Mouse (Mus musculus) cerebellum, adult 11 months (tissue): ENCODE data around the gene Slc8a3.

Source experiments
- DNase-seq: peaks from one replicate; pipeline ENCODE4 v3.0.0; 2022

Gene Slc8a3

GRCm38 (mm10) chr12:81235456-81236330 lies 97.3 kb downstream of the Slc8a3 start:
- DNase-seq = no peak

DNA sequence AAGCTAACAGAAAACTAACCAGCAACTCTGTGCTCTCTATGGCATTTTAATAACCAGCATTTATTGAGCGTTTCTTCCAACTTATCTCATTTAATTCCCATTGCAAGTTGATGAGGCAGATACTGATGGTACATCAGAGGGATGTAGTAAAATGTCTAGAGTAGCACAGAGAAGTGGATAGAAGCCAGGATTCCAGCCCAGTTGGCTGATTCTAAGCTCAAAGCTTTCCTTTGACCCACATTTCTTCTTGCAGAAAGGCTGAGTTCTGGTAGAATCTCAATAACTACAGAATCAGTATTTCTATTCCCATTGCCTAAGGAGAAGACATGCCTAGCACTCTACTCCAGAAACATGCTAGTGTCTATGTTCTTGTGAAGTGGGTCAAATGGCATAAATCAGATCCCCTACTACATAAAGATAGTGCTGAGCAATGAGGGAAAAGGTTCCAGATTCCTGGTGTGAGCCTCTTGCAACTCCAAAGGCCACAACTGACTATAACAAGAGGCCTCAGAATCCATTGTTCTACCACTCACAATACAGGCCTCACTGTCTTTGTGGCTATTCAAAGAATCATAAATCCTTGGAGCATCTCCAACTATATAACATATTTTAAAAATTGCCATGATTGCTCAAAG lies 99.1 kb downstream of the Slc8a3 start:
- no peak for DNase-seq

DNA sequence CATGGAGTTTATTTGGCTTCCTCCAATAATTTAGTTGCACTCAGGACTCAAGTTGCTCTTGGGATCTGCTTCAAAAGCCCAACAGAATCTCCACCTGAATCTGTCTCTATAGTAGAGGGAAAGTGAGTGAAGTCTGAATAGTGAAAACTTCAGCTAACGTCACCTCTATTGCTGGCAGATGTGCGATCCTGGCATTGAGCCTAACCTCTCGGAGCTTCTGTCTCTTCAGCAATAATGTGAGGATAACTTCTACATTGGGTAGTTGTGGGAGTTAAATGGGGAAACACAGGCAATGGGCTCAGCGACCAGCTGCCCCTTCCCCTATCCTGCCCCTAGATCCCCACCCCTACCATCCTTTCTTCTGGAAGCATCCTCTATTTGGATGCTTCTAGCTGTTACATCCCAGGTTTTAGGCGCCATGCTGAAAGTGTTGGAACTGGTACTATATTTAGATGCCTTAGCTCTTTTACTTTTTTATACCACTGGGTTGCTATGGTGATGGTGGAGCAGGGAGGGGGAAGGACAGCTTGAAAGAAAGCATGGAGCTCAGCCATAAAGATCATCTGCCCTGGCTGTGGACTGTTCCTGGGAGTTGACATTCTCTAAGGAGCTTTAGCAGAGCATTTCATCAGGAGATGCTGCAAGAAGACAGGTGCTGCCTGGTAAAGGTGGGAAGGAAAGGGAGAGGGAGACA lies 105.1 kb downstream of the Slc8a3 start:
- peak; percentile 40 for DNase-seq

DNA sequence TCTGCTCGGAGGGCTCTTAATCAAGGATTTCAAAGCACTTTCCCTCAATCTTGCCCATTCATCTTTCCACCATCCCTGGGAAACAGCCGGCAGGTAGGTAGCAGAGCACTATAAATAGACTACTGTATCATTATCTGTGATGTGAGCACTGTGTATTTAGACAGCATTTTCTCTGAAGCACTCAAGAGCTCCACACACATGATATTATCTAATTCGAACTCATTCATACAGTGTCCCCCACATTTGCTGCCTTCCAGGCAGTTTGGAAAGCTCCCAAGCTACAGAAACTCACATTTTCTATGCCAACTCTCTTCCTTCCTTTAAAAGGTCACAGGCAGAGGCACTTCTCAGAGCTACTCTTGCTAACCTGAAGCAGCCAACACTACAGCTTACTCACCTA lies 106.4 kb downstream of the Slc8a3 start:
- DNase-seq = no peak

DNA sequence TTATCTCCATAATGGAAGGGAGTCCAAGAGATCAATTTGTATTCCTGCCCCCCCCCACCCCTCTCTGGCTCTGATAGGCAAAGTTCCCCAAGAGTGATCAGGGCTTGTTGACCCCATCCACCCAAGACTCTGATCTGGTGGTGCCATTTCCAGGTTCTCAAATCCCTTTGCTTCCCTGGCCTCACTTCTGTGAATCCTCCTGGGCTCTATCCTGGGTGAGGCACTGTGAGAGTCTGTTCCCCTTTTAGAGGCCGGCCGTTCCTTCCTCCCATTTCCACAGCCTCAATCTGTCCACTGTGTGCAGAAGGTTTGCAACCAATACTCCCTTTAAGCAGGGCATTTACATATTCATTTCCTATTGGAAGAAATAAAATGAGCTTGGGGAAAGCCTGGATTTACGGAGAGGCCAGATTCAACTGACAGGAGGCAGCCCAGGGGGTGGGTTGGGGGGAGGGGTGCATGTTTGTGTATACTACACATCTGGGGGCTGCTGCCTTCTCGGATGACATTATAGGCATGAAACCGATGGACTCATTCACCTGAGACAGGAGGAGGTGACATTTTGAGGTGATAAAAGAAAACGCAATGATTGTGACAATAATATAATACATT lies 106.9 kb downstream of the Slc8a3 start:
- no peak for DNase-seq

DNA sequence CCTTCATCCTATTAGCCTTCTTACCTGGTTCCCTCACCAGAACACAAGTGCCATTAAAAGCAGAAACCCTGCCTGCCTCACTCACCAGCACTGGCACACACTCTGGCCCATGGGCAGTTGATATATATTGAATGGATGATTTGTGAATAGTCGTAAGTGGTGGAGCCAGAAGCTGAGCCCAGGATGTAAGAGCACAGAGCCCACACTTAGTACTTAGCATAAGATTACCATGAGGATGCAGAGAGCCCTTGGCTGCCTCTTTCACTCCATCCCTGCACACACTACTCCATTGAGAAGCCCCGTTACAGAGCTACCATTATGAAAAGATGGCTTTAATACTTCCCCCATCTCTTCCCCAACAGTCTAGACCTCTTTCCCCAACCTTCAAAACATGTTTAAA lies 108.1 kb downstream of the Slc8a3 start:
- DNase-seq = no peak

DNA sequence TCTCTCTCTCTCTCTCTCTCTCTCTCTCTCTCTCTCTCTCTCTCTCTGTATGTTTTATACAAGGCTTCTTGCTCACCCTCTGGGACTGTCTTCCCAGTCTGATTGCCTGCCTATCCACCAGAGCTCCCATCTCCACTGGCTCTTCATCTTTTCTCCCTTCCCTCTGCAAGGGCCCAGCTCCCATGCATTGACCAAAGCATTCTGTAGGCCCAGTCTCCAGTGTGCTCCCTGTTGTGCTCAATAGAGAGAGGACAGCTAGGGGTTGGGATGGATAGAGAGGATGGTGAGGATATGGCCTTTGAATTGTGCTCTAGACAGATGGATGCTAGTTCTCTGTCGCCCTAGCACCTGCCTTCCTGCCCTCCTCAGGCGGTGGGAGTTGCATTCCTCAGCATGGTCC lies 109.7 kb downstream of the Slc8a3 start:
- DNase-seq = no peak

DNA sequence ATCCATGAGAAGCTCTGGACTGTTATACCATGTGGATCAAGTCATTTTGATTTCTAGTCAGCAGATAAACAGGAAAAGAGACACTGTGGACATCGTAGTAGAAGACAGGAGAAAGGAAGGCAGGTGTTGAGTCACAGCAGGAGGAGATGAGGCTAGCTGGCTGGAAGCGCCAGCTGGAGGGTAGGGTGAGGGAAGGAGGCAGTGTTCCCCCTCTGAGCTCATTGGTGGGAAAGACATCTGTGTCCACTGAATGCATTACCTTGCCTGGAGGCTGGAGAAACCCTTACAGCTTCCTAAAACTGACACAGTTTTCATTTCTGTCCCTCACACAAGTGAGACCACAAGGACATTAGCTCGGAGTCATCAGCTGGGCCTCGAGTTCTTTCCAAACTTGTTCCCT lies 113.6 kb downstream of the Slc8a3 start:
- DNase-seq = no peak

DNA sequence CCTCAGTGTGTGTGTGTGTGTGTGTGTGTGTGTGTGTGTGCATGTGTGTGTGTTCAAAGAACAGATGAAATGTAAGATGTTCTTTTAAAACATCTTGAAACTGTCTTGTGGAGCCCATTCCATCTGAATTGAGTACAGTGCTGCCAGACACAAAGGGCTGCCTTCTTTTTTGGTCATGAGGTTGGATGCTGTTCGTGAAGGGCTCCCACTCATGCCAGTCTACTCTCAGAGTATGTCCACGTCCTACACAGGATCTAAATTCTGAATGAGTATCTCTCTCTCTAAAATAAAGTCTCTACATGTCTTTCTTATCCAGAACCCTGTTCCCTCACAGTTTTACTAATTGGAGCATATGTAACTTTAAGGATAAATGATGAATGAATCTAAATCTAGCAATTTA lies 124.4 kb downstream of the Slc8a3 start:
- no peak for DNase-seq

DNA sequence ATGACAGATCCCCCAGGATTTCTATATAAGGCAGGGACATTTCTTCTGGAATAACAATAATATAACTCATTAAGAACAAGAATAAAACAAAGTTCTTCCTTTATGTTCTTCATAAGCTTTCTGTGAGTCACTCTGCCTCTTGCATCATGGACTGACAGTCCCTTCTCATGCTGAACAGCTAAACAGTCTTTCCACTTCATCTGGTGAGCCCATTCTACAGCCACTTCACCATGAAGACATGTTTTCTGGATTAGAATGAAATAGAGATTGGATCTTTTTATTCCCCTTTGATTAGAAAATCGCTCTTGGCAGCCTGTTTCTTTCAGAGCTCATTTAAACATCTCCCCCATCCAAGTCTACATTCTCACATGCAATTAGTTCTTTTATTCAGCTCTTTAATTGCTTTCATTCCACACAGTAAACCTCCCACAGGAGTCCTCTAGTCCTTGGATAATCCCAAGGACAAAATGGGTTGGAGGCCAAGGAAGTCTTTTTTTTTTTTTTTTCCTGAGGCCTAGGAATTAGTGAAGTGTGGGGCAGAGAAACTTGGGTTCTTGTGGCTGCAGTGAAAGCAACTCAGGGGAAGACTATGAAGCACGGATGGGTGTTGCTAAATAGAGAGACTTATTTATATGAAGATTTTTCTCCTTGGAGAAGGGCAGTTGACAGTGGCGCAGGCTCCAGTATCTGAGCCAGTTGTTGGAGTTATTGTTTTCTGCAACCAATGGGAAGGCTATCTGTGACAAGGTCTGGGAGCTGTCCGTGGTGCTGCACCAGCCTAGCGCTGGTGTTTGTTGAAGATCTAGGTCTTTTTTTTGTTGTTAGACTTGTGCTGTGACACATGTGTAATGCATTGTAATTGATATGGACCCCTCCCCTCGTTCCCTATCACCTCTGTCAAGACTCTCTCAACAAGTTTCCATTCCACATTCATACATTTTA lies 127.1 kb downstream of the Slc8a3 start:
- no peak for DNase-seq

- DNase-seq = no peak
Observed at GRCm38 (mm10) chr12:81203226-81203625, 129.8 kb downstream of the Slc8a3 start.

- peak; percentile 85 for DNase-seq
Observed at GRCm38 (mm10) chr12:81199280-81199955, 133.6 kb downstream of the Slc8a3 start.

DNA sequence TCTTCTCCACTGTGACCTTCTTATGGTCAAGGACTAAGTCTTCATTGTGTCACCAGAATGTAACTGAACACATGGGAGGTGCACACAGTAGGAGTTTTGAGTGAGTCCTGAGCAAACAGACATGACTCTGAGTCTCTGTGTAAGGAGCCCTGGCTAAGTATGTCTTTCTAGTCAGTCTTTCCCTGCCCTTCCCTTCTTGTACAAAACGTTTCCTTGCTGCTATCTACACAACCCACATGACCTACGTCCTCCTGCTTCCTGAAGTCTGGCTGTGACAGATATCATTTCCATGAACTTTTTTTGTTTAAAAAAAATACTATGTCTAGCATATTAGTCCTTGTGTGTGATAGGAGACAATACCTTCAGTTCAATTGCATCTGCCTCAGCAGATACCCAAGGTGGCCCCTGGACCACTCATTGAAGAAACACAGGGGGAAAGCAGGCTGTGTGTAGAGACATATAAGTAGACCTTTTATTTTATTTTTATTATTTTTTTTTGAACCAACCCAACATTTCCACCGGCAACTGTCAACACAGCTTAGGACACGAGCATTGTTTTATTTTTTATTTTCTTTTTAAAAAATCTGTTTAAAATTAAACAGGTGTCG lies 135.4 kb downstream of the Slc8a3 start:
- DNase-seq = no peak

DNA sequence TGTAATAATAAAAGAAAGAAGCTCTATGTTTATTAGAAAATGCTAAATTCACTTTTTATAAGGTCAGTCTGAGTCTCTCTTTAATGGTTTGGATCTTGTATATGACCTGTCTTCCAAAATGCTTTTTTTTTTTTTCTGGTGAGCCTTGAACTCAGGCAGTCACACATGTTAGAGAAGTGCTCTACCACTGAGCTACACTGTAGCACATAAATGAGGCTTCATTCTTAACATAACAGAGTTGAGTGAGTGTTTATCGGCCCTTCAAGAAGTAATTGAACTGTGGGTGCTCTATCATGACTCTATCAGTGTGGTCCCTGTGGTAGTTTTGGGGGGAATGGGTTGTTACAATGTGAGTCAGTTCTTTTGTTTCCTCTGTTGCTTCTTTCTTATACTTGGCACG lies 139.0 kb downstream of the Slc8a3 start:
- no peak for DNase-seq

DNA sequence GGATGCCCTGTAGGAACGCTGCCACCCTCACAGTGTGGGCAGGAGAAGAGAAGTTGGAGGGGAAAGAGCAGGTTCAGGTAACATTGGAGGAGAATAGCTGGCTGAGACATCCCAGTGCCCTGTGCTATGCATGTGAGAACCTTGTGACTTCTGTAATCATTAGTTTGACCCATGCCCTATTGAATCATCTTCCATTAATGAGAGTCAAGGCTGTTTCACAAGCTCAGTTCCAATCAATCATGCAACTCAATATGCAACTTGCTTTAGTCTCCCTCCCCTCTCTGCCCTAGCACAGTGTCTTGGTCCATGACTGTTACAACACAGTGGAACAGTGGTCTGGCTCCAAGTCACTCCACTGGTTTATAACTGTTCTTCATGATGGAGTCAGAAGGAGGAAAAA lies 143.3 kb downstream of the Slc8a3 start:
- DNase-seq = no peak

DNA sequence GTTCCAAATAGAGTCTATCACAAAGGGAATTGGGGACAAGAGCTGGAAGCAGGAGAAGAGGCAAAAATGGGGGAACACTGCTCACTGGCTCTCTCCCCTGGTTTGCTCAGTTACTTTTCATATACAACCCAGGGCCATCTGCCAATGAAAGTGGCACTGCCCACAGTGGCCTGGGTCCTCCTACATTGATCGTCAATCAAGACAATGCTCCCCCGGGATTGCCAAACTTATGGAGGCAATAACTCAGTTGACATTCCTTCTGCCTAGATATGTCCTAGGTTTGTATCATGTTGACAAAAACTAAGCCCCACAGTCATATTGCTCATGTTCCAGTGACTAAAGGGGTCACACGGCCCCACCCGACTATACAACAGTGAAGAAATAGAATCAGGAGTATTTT lies 144.0 kb downstream of the Slc8a3 start:
- no peak for DNase-seq

GRCm38 (mm10) chr12:81188423-81188822 lies 144.6 kb downstream of the Slc8a3 start:
- DNase-seq = no peak

DNA sequence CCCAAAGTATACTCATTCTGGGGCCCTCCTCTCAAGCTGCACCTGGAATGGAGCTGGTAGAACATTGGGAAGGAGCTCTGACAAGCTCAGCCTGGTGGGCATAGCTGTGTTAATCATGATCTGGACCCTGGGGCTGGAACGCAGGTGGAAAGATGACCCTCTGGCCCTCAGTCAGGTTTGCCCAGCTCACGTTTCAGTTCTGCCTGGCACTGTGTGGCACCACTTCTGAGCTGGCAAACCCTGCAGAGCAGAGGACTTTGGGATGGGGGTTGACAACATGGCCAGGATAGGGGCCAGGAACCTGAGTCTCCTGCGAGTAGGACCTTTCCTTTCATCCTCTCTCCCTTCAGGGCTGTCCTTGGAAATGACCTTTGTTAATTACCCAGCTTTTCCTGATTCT lies 146.3 kb downstream of the Slc8a3 start:
- DNase-seq = no peak

GRCm38 (mm10) chr12:81186081-81186480 lies 146.9 kb downstream of the Slc8a3 start:
- DNase-seq = no peak

DNA sequence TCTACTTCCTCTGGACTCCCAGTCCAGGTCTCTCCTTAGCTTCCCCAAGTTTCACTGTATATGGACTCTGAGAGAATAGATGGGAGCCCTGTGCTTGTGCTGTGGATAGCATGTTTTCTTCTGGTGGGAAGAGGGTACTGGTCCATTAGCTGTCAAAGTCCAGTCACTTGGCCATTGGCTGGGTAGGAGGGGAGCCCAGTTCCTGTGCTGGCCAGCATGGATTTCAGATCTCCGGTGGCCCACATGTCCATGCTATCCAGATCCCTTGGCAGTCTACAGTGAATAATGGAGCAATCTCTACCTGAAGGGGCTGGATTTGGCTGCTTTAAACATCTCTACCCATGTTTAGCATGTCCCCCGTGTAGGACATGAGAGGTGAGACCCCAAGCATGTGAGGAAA lies 148.0 kb downstream of the Slc8a3 start:
- DNase-seq = no peak

DNA sequence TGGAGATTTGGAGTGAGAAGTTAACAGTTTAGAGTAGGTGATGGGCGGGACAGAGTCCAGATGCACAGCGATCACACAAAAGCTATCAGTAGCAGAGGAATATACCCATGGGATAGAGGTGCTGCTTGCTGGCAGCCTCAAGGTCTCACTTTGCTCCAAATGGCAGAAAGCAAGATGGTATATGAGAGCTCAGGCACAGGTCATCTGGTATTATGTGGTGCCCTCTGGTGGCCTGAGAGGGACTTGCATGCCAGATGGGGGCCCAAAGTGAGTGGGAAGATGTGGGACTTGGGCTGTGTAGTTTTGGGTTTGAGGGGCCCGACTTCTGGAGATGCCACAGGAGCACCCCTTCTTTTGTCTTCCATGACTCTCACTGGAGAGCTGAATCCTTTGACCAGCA lies 150.9 kb downstream of the Slc8a3 start:
- DNase-seq = peak; percentile 57
